In the genomic region with DNA sequence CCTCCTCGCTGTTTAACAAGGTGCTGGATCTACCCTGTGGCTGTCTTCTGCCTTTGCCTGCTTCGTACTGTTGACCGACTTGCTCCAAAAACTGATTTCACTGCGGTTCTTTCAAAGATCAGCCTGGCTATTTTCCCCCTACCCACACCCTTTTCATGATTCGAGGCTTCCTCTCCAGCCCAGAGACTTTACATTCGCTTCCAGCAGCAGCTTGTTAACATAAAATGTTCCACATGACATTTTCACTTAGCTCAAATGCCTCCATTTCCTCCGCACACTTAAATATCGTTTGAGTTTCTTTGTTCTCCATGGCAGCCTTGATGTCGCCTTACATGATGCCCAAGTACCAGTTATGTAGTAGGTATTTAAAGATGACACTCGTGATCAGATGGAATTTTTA, we compare ENCODE assay signal across 25 mouse cellular contexts.
A peak's percentile ranks its signal among the peaks of the same experiment; 100 is the strongest.
DNase-seq lines count a peak whose midpoint lies in the region; ATAC-seq and TF ChIP-seq lines count a peak whose summit lies in the region.
"Had no signal": no experiment of that assay in that cellular context is flagged by ENCODE, and none has a peak within 500 bp of the region (broad histone marks: within the 10 kb centered on the region; RNA-seq: fewer than 3 reads in every experiment).

No protein-coding gene starts in this region.

- no peaks in the 10 kb centered on the region for H3K9me3 ChIP-seq in CH12.LX (replicated peaks; ENCODE audit: low read length)
- H3K9me3 ChIP-seq: liver, embryonic 13.5 days; midbrain, embryonic 13.5 days had no signal

- 0 out of 2 replicates have a peak, but pooled peaks have one; percentile 25 for ATAC-seq in frontal cortex, adult (ENCODE audit: low TSS enrichment)
- ATAC-seq: midbrain, embryonic 13.5 days had no signal

- H3K36me3 ChIP-seq in CH12.LX (replicated peaks in 1 of 2; ENCODE audit: control insufficient read depth in 1 of 2, insufficient read depth in 1 of 2, low read length in 1 of 2) = no peaks in the 10 kb centered on the region
- H3K36me3 ChIP-seq: liver, embryonic 13.5 days; midbrain, embryonic 13.5 days had no signal

- dilution Hi-C loops in CH12.LX (cut with MboI; ENCODE audit: extremely low pct_ligation_motif_present, extremely low pct_unique_long_range_greater_than_20kb, low sequenced_read_pairs) = no loop called here

- no peak for TF ChIP-seq RAD21 in CH12.LX (IDR thresholded peaks at IDR 0.05; ENCODE audit: low read depth, low read length)

- no peak overlapping the region for H3K9ac ChIP-seq in CH12.LX (ENCODE audit: insufficient read depth, low read depth)
- H3K9ac ChIP-seq: liver, embryonic 13.5 days; lung, embryonic 14.5 days; midbrain, embryonic 13.5 days had no signal

- DNase-seq in frontal cortex, postnatal 14 days (ENCODE audit: low spot score in 2 of 2) = no peak
- no peak for DNase-seq in CH12.LX (ENCODE audit: extremely low read depth)
- DNase-seq in brain, embryonic 14.5 days (ENCODE audit: low read depth) = peak; percentile 52
- peak; percentile 28 for DNase-seq in forelimb bud, embryonic 11.5 days (ENCODE audit: low read depth, low spot score)
- no peak for DNase-seq in yolk sac, embryonic 10.5 days (ENCODE audit: low spot score)
- no peak for DNase-seq in embryo, embryonic 10 days (ENCODE audit: low spot score)
- DNase-seq in right cerebral cortex, postnatal 36 days (ENCODE audit: low spot score in 2 of 2) = no peak
- DNase-seq: adrenal gland, adult 2 months; B cell, adult 2 months; cerebellum, adult 2 months; cerebellum, postnatal 25 days; embryo, embryonic 11 days; gastrocnemius, postnatal 14 days; heart, adult 11 months; kidney, adult 2 months; kidney, postnatal 10 days; left cerebral cortex, postnatal 4 days; liver, embryonic 13.5 days; lung, embryonic 14.5 days; right cerebral cortex, adult 18-20 months; thymus, adult 2 months had no signal

- peaks cover 89% of the 10 kb centered on the region for H3K27me3 ChIP-seq in CH12.LX (replicated peaks)
- H3K27me3 ChIP-seq: liver, embryonic 13.5 days; midbrain, embryonic 13.5 days had no signal

- in situ Hi-C loops in CH12.LX (cut with MboI; ENCODE audit: low pct_ligation_motif_present, low pct_unique_long_range_greater_than_20kb, low sequenced_read_pairs) = no loop called here

- H3K4me3 ChIP-seq in CH12.LX (replicated peaks in 1 of 3; ENCODE audit: low read depth in 2 of 3, low read length in 2 of 3, poor library complexity in 1 of 3) = no peak overlapping the region
- H3K4me3 ChIP-seq: erythroblast, embryonic 14.5 days; liver, embryonic 13.5 days; midbrain, embryonic 13.5 days had no signal

- no peak for TF ChIP-seq POLR2A in CH12.LX (IDR thresholded peaks at IDR 0.05; ENCODE audit: low read depth, low read length)
- TF ChIP-seq POLR2A in brain, embryonic 14.5 days (IDR thresholded peaks at IDR 0.05; ENCODE audit: borderline replicate concordance, extremely low read depth, insufficient read depth, insufficient read length, poor library complexity, severe bottlenecking) = no peak

- peak overlapping the region; percentile 18; the same call in 1 of the 2 replicates for H3K4me2 ChIP-seq in CH12.LX (ENCODE audit: insufficient read depth, low read depth, poor library complexity, severe bottlenecking)
- H3K4me2 ChIP-seq: heart, embryonic 11.5 days; liver, embryonic 13.5 days; lung, embryonic 14.5 days; midbrain, embryonic 13.5 days had no signal

- TF ChIP-seq CTCF in CH12.LX (conservative IDR thresholded peaks at IDR 0.05 in 1 of 2, IDR thresholded peaks at IDR 0.05 in 1 of 2; ENCODE audit: low read depth in 2 of 2, low read length in 2 of 2) = no peak
- no peak for TF ChIP-seq CTCF in brain, embryonic 14.5 days (IDR thresholded peaks at IDR 0.05; ENCODE audit: borderline replicate concordance, extremely low read depth, insufficient read depth, insufficient read length)

- H3K27ac ChIP-seq in CH12.LX (ENCODE audit: insufficient read depth, low read depth) = no peak overlapping the region
- H3K27ac ChIP-seq: liver, embryonic 13.5 days; midbrain, embryonic 13.5 days had no signal

- H3K79me2 ChIP-seq in CH12.LX (replicated peaks; ENCODE audit: control insufficient read depth, extremely low read depth, insufficient read depth, poor library complexity, severe bottlenecking) = no peaks in the 10 kb centered on the region

- no peak for TF ChIP-seq EP300 in CH12.LX (IDR thresholded peaks at IDR 0.05; ENCODE audit: low read length)

- no peaks in the 10 kb centered on the region for H3K4me1 ChIP-seq in CH12.LX (ENCODE audit: control insufficient read depth in 1 of 2, insufficient read depth in 2 of 2)
- H3K4me1 ChIP-seq: liver, embryonic 13.5 days had no signal

TF ChIP-seq in CH12.LX, 34 proteins besides CTCF, POLR2A, EP300 and RAD21:
- no peak for TF ChIP-seq TCF12 (IDR thresholded peaks at IDR 0.05; ENCODE audit: low read depth, low read length)
- no peak for TF ChIP-seq SIN3A (IDR thresholded peaks at IDR 0.05; ENCODE audit: low read length)
- no peak for TF ChIP-seq ZMIZ1 (IDR thresholded peaks at IDR 0.05; ENCODE audit: low read depth, low read length)
- no peak for TF ChIP-seq PAX5 (IDR thresholded peaks at IDR 0.05; ENCODE audit: low read length)
- no peak for TF ChIP-seq RCOR1 (conservative IDR thresholded peaks at IDR 0.05; ENCODE audit: low read depth, low read length)
- no peak for TF ChIP-seq HCFC1 (IDR thresholded peaks at IDR 0.05; ENCODE audit: low read depth, low read length)
- TF ChIP-seq ZC3H11A (IDR thresholded peaks at IDR 0.05; ENCODE audit: low read depth, low read length) = no peak
- TF ChIP-seq TBP (conservative IDR thresholded peaks at IDR 0.05; ENCODE audit: low read depth, low read length) = no peak
- no peak for TF ChIP-seq ZNF384 (IDR thresholded peaks at IDR 0.05; ENCODE audit: low read depth, low read length)
- no peak for TF ChIP-seq CHD1 (IDR thresholded peaks at IDR 0.05; ENCODE audit: low read depth, low read length)
- TF ChIP-seq CHD2 (IDR thresholded peaks at IDR 0.05; ENCODE audit: low read length) = no peak
- no peak for TF ChIP-seq MAX (IDR thresholded peaks at IDR 0.05; ENCODE audit: low read length)
- TF ChIP-seq JUND (conservative IDR thresholded peaks at IDR 0.05; ENCODE audit: low read depth, low read length) = no peak

Comparison
In these comparisons a context has a peak if more than half of its experiments do, and no peak if none do; other contexts are left out.
1. DNase-seq: peak in brain, embryonic 14.5 days (single experiment) and forelimb bud, embryonic 11.5 days (single experiment); none in frontal cortex, postnatal 14 days (0 of 2), CH12.LX (single experiment), yolk sac, embryonic 10.5 days (single experiment), embryo, embryonic 10 days (single experiment) and right cerebral cortex, postnatal 36 days (0 of 2).